Mouse (Mus musculus) limb, embryonic 14.5 days (tissue): ENCODE results near the gene Nlgn2. TPM values are rescaled to one million over a fixed set of nuclear protein-coding genes. Genes with fewer than 3 reads are reported as not detected.

Experiments
- ATAC-seq: fragments of 200-750 bp; cut with Nextera tagmentation; 2 replicates; pipeline ENCODE4 v1.8.0; 2017; ENCODE audit warnings: low read depth, moderate number of reproducible peaks, moderate TSS enrichment; ENCODE audit not compliant: low FRiP score
- DNase-seq: peaks from one replicate; pipeline ENCODE4 v3.0.0-alpha.2; 2015; ENCODE audit warnings: low spot score
- H3K27ac ChIP-seq: fragments of 300-500 bp; sonication (generic); replicated peaks from 2 replicates; pipeline ENCODE4 v1.5.1; 2014; ENCODE audit warnings: low read depth, mild to moderate bottlenecking, low read length, moderate library complexity, mixed read lengths
- H3K27me3 ChIP-seq: fragments of 300-500 bp; sonication (generic); 2 replicates; pipeline ENCODE4 v1.6.1; 2014; ENCODE audit warnings: low read length, mixed read lengths; ENCODE audit not compliant: control insufficient read depth, insufficient read depth
- H3K36me3 ChIP-seq: fragments of 300-500 bp; sonication (generic); 2 replicates; pipeline ENCODE4 v1.6.1; 2014; ENCODE audit warnings: mild to moderate bottlenecking, low read length, moderate library complexity, mixed read lengths; ENCODE audit not compliant: control insufficient read depth, insufficient read depth
- H3K4me1 ChIP-seq: fragments of 300-500 bp; sonication (generic); 2 replicates; pipeline ENCODE4 v1.6.1; 2014; ENCODE audit warnings: antibody characterized with exemption, low read length, mixed read lengths; ENCODE audit not compliant: control insufficient read depth, insufficient read depth
- H3K4me2 ChIP-seq: fragments of 300-500 bp; sonication (generic); replicated peaks from 2 replicates; pipeline ENCODE4 v1.6.1; 2014; ENCODE audit warnings: low read depth, mild to moderate bottlenecking, low read length, moderate library complexity; ENCODE audit not compliant: severe bottlenecking
- H3K4me3 ChIP-seq: fragments of 300-500 bp; sonication (generic); replicated peaks from 2 replicates; pipeline ENCODE4 v1.5.1; 2014; ENCODE audit warnings: low read length
- H3K9ac ChIP-seq: fragments of 300-500 bp; sonication (generic); 2 replicates; pipeline ENCODE4 v1.6.1; 2014; ENCODE audit warnings: mild to moderate bottlenecking, low read depth, low read length, moderate library complexity; ENCODE audit not compliant: severe bottlenecking
- H3K9me3 ChIP-seq: fragments of 300-500 bp; sonication (generic); 2 replicates; pipeline ENCODE4 v1.6.1; 2016; ENCODE audit warnings: low read length; ENCODE audit not compliant: control insufficient read depth
- POLR2A ChIP-seq: fragments of 200-500 bp; IDR thresholded peaks from 2 replicates; pipeline ENCODE4 v1.8.0; 2012; ENCODE audit warnings: inconsistent platforms, mild to moderate bottlenecking, moderate library complexity, borderline replicate concordance; ENCODE audit not compliant: insufficient read depth, insufficient read length; ENCODE audit errors: extremely low read depth
- WGBS: fragments of 180-500 bp; shearing (Covaris S2); extraction: QIAGEN DNeasy Blood & Tissue Kit; methylation state at CpG from one replicate; pipeline ENCODE4 v1.1.7; 2014; 5-methylcytosine and 5-hydroxymethylcytosine counted together
- polyA plus RNA-seq, 2 experiments: library from polyadenylated mRNA; depleted of rRNA in 1 of 2; stranded (reverse) in 1 of 2; unstranded in 1 of 2; fragments of >200 nt; fragmentation: Nextera tagmentation in 1 of 2; extraction: Ambion mirVana in 1 of 2; gene quantifications; 2 replicates each; pipeline versions ENCODE4 v1.2.1 to v1.2.3; 2012 to 2014

Gene Nlgn2
- polyA plus RNA-seq (2012; rRNA removed) (96.0 and 123 TPM in 2 replicates), polyA plus RNA-seq (2014; fragmentation: Nextera tagmentation; extraction: Ambion mirVana) (11.1 and 13.4 TPM in 2 replicates)

GRCm38 (mm10) chr11:69837604-69837951 lies at the start of gene Nlgn2:
Gene Nlgn2, minus strand, starts transcription at chr11:69837784.
- no peaks in the 10 kb centered on the region for H3K9me3 ChIP-seq
- H3K4me2 ChIP-seq, result peak within 1 kb of the TSS; percentile 95
- WGBS, result under 1% methylated on average over 29 of the region's 32 CpGs
- TF ChIP-seq POLR2A, result no peak
- H3K9ac ChIP-seq, result peak within 1 kb of the TSS; percentile 71
- peak within 1 kb of the TSS; percentile 83 for H3K27ac ChIP-seq
- H3K4me1 ChIP-seq, result peaks cover 37% of the 10 kb centered on the region
- H3K27me3 ChIP-seq, result peaks cover 5% of the 10 kb centered on the region; the same call in 1 of the 2 replicates
- ATAC-seq (no peak; the same call in 1 of the 2 replicates), DNase-seq (no peak)
- H3K4me3 ChIP-seq, result peak within 1 kb of the TSS; percentile 73
- H3K36me3 ChIP-seq, result peaks cover 17% of the 10 kb centered on the region

- Histone ChIP-seq H3K4me2 (no peak overlapping the region), H3K4me1 (no peaks in the 10 kb centered on the region), H3K36me3 (no peaks in the 10 kb centered on the region), H3K4me3 (no peak overlapping the region), H3K9me3 (no peaks in the 10 kb centered on the region), H3K27me3 (no peaks in the 10 kb centered on the region), H3K27ac (no peak overlapping the region), H3K9ac (no peak overlapping the region)
- DNase-seq (no peak), ATAC-seq (no peak)
- no peak for TF ChIP-seq POLR2A
- WGBS, result 71% methylated on average over 8 of the region's 8 CpGs
These were observed 49.5 kb upstream of the Nlgn2 start for GRCm38 (mm10) chr11:69886907-69887635.

GRCm38 (mm10) chr11:69884663-69885062 lies 47.1 kb upstream of the Nlgn2 start:
- Histone ChIP-seq H3K4me2 (no peak overlapping the region), H3K9me3 (no peaks in the 10 kb centered on the region), H3K27me3 (no peaks in the 10 kb centered on the region), H3K27ac (no peak overlapping the region), H3K4me3 (no peak overlapping the region), H3K36me3 (no peaks in the 10 kb centered on the region), H3K9ac (no peak overlapping the region), H3K4me1 (peaks cover 8% of the 10 kb centered on the region)
- 84% methylated on average over 8 of the region's 8 CpGs for WGBS
- ATAC-seq (no peak), DNase-seq (no peak)
- no peak for TF ChIP-seq POLR2A

- 74% methylated on average over 9 of the region's 9 CpGs for WGBS
- no peak for DNase-seq
- no peak for TF ChIP-seq POLR2A
- Histone ChIP-seq H3K4me1 (peaks cover 12% of the 10 kb centered on the region), H3K9ac (no peak overlapping the region), H3K4me3 (no peak overlapping the region), H3K27ac (no peak overlapping the region), H3K9me3 (no peaks in the 10 kb centered on the region), H3K27me3 (no peaks in the 10 kb centered on the region), H3K36me3 (no peaks in the 10 kb centered on the region), H3K4me2 (no peak overlapping the region)
- no peak for ATAC-seq
These were observed 46.7 kb upstream of the Nlgn2 start for GRCm38 (mm10) chr11:69884240-69884639.

GRCm38 (mm10) chr11:69883527-69884151 lies 46.1 kb upstream of the Nlgn2 start:
- Histone ChIP-seq H3K9me3 (no peaks in the 10 kb centered on the region), H3K9ac (no peak overlapping the region), H3K27me3 (no peaks in the 10 kb centered on the region), H3K36me3 (no peaks in the 10 kb centered on the region), H3K4me2 (no peak overlapping the region), H3K4me1 (peaks cover 18% of the 10 kb centered on the region), H3K27ac (no peak overlapping the region), H3K4me3 (no peak overlapping the region)
- ATAC-seq (no peak), DNase-seq (no peak)
- no peak for TF ChIP-seq POLR2A
- 87% methylated on average over 8 of the region's 8 CpGs for WGBS
